Mouse (Mus musculus): ENCODE measurements around the gene Ankrd37.

DNA sequence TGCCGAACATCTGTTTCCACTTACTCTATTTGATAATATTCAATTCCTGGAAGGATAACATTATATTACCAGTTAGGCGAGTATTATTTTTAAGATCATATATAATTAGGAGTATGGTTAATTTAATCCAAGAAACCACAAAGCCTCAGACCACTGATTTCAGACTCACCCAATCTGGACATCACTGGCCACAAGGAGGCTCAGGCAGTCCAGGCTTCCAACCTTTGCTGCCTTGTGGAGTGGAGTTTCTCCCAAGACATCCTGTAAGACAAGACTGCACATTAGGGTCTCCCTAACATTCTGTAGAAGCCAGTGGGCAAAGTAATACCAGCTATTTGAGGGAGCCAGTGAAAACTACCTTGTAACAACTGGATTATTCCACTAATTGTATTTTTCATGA lies 7.3 kb downstream of the Ankrd37 start:
- TF ChIP-seq CTCF (IDR thresholded peaks at IDR 0.05; ENCODE audit: extremely low read depth, insufficient read depth, insufficient read length, insufficient replicate concordance) (no peak), POLR2A (IDR thresholded peaks at IDR 0.05; ENCODE audit: low read depth, low read length) (no peak)

All from spleen, adult 2 months (tissue).